Mouse (Mus musculus) liver, embryonic 14.5 days (tissue): Measurements from ENCODE around the gene Pbx2. TPM values are rescaled to one million over a fixed set of nuclear protein-coding genes. Genes with fewer than 3 reads are reported as not detected.
A peak's percentile ranks its signal among the peaks of the same experiment; 100 is the strongest.

Experiments
- ATAC-seq: fragments of 200-750 bp; cut with Nextera tagmentation; 2 replicates; pipeline ENCODE4 v1.8.0; 2017; ENCODE audit warnings: moderate number of reproducible peaks, mild to moderate bottlenecking, moderate library complexity; ENCODE audit not compliant: insufficient read depth
- DNase-seq, 3 experiments: peaks; one replicate each; pipeline ENCODE4 v3.0.0-alpha.2; 2012 to 2013; ENCODE audit warnings: low read depth in 3 of 3, low spot score in 3 of 3
- H3K27ac ChIP-seq: fragments of 300-500 bp; sonication (generic); 2 replicates; pipeline ENCODE4 v1.5.1; 2014; ENCODE audit warnings: moderate library complexity, mild to moderate bottlenecking, control low read depth, inconsistent platforms
- H3K27me3 ChIP-seq: fragments of 300-500 bp; sonication (generic); 2 replicates; pipeline ENCODE4 v1.6.1; 2014; ENCODE audit warnings: mild to moderate bottlenecking, low read length, moderate library complexity; ENCODE audit not compliant: control insufficient read depth, insufficient read depth
- H3K36me3 ChIP-seq: fragments of 300-500 bp; sonication (generic); replicated peaks from 2 replicates; pipeline ENCODE4 v1.6.1; 2014; ENCODE audit warnings: low read depth; ENCODE audit not compliant: control insufficient read depth, insufficient read depth
- H3K4me1 ChIP-seq, 2 experiments: fragments of 200-500 bp in 1 of 2; fragments of 300-500 bp in 1 of 2; sonication (generic) in 1 of 2; replicated peaks; 2 replicates each; pipeline ENCODE4 v1.6.1; 2012 to 2014; ENCODE audit warnings: antibody characterized with exemption in 1 of 2, inconsistent platforms in 1 of 2, low read length in 1 of 2; ENCODE audit not compliant: control insufficient read depth in 2 of 2, insufficient read depth in 2 of 2
- H3K4me2 ChIP-seq: fragments of 300-500 bp; sonication (generic); 2 replicates; pipeline ENCODE4 v1.6.1; 2014; ENCODE audit warnings: low read depth, mild to moderate bottlenecking, control low read depth, moderate library complexity
- H3K4me3 ChIP-seq, 2 experiments: fragments of 200-500 bp in 1 of 2; fragments of 300-500 bp in 1 of 2; sonication (generic) in 1 of 2; 2 replicates each; pipeline ENCODE4 v1.5.1; 2012 to 2014; ENCODE audit warnings: low read depth in 2 of 2, low read length in 2 of 2, mild to moderate bottlenecking in 2 of 2, control low read depth in 1 of 2, inconsistent platforms in 1 of 2, moderate library complexity in 1 of 2; ENCODE audit not compliant: insufficient read depth in 1 of 2
- H3K9ac ChIP-seq: fragments of 300-500 bp; sonication (generic); replicated peaks from 2 replicates; pipeline ENCODE4 v1.6.1; 2014; ENCODE audit warnings: mild to moderate bottlenecking, control low read depth, moderate library complexity
- H3K9me3 ChIP-seq: fragments of 300-500 bp; sonication (generic); 2 replicates; pipeline ENCODE4 v1.6.1; 2016; ENCODE audit warnings: low read length, mixed read lengths; ENCODE audit not compliant: control insufficient read depth
- CTCF ChIP-seq: IDR thresholded peaks from 2 replicates; pipeline ENCODE4 v1.5.1; 2016; ENCODE audit warnings: antibody characterized with exemption, low read depth, control low read depth
- EP300 ChIP-seq: IDR thresholded peaks from 2 replicates; pipeline ENCODE4 v1.6.1; 2016; ENCODE audit warnings: antibody characterized with exemption, low read depth
- WGBS: fragments of 180-500 bp; shearing (Covaris S2); extraction: QIAGEN DNeasy Blood & Tissue Kit; methylation state at CpG from one replicate; pipeline ENCODE4 v1.1.7; 2014; ENCODE audit not compliant: insufficient replicate concordance; 5-methylcytosine and 5-hydroxymethylcytosine counted together
- polyA plus RNA-seq, 2 experiments: library from polyadenylated mRNA; depleted of rRNA in 1 of 2; stranded (reverse) in 1 of 2; unstranded in 1 of 2; fragments of >200 nt; fragmentation: Nextera tagmentation in 1 of 2; extraction: Ambion mirVana in 1 of 2; gene quantifications; 2 replicates each; pipeline versions ENCODE4 v1.2.1 to v1.2.3; 2012 to 2014

Gene Pbx2
- polyA plus RNA-seq, 2 experiments = 2.7 to 22.7 TPM

DNA sequence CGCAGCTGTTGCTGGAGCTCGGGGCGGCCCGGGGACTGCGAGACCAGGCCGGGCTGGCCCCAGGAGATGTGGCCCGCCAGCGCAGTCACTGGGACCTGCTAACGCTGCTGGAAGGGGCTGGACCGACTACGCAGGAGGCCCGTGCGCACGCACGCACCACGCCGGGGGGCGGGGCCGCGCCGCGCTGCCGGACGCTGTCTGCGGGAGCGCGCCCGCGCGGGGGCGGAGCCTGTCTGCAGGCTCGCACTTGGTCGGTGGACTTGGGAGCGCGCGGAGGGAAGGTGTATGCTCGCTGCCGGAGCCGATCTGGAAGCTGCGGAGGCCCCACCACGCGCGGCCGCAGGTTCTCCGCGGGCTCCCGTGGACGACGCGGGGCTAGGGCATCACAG is 3.6 kb upstream of the Pbx2 start:
- Histone ChIP-seq H3K36me3 (no peaks in the 10 kb centered on the region), H3K9ac (peak overlapping the region; percentile 83), H3K9me3 (no peaks in the 10 kb centered on the region), H3K4me3 (peak overlapping the region; percentile 69), H3K4me2 (peak overlapping the region; percentile 89), H3K27me3 (no peaks in the 10 kb centered on the region), H3K27ac (peak overlapping the region; percentile 5; the same call in 1 of the 2 replicates), H3K4me1 (peaks cover 21 to 29% of the 10 kb centered on the region in 2 experiments)
- TF ChIP-seq EP300 (no peak), CTCF (no peak)
- WGBS = 0% methylated on average over 49 of the region's 50 CpGs
- DNase-seq (peak; percentile 85 to 89 (median 87)), ATAC-seq (peak; percentile 88)

DNA sequence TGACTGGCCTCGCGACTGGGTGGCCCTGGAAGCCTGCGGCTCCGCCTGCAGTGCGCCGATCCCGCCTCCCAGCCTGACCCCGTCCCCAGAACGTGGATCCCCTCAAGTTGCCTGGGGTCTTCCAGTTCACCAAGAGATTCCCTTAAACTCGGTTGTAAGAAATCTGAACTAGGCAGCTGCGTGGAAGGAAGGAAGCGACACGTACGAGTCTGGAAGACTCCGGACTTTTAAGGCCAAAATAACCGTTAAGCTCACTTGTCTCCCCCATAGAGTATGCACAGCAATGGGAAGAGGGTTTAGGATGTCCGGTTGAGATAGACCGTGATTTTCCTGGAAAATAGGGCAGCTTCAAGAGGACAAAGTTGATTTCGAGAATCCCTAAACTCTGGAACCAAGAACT is 3.3 kb upstream of the Pbx2 start:
- TF ChIP-seq CTCF (no peak), EP300 (no peak)
- Histone ChIP-seq H3K27me3 (no peaks in the 10 kb centered on the region), H3K4me3 (peak overlapping the region; percentile 69), H3K9me3 (no peaks in the 10 kb centered on the region), H3K4me1 (peaks cover 21 to 29% of the 10 kb centered on the region in 2 experiments), H3K4me2 (peak overlapping the region; percentile 89), H3K36me3 (no peaks in the 10 kb centered on the region), H3K27ac (peak overlapping the region; percentile 5; the same call in 1 of the 2 replicates), H3K9ac (peak overlapping the region; percentile 83)
- ATAC-seq (no peak), DNase-seq (no peak)
- WGBS = under 1% methylated on average over 19 of the region's 19 CpGs

DNA sequence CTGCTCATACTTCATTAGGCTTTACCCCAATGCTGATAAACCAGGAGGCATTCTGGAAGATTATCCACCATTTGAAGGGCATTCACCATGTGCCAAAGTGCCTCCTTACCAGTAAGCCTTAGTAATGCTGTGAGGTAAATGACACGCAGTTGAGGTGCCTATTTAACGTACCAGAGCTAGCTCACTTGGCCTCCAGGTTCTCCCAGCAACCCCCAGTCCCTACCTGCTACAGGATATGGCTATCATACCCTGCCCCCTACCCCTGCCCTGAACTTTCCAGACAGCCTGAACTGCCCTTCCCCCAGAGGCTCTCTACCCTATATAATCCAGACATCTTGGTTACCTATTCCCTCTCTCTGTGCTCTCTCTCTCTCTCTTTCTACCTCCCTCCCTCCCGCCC is 2.3 kb upstream of the Pbx2 start:
- H3K4me2 ChIP-seq = peak overlapping the region; percentile 89
- H3K9ac ChIP-seq = no peak overlapping the region
- H3K36me3 ChIP-seq = no peaks in the 10 kb centered on the region
- TF ChIP-seq CTCF (no peak), EP300 (no peak)
- 55% methylated on average over 3 of the region's 3 CpGs for WGBS
- DNase-seq (no peak), ATAC-seq (no peak)
- no peak overlapping the region for H3K4me3 ChIP-seq
- H3K9me3 ChIP-seq = no peaks in the 10 kb centered on the region
- H3K4me1 ChIP-seq = peaks cover 21 to 29% of the 10 kb centered on the region in 2 experiments
- no peaks in the 10 kb centered on the region for H3K27me3 ChIP-seq
- H3K27ac ChIP-seq = no peak overlapping the region

DNA sequence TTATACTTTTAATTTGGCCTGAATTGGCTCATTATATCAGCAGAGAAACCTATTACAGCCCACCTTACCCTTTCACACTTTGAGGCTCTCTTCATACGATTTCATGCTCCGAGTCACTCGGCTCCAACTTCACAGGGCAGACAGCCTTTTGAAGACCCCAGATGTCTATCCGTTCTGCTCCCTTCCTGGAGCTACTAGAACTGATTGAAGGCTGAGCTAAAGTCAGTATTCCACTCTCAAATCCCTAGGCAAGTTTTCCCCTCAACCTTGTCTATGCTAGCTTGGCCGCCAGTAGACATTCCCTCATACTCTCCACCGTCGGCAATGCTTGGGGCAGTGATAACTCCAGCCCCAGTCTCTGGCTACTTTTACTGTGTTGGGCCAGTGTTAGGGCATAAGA is 1.9 kb upstream of the Pbx2 start:
- Histone ChIP-seq H3K27me3 (no peaks in the 10 kb centered on the region), H3K36me3 (no peaks in the 10 kb centered on the region), H3K9me3 (no peaks in the 10 kb centered on the region), H3K4me1 (peaks cover 21 to 29% of the 10 kb centered on the region in 2 experiments), H3K27ac (no peak overlapping the region), H3K4me3 (no peak overlapping the region), H3K4me2 (peak overlapping the region; percentile 45), H3K9ac (no peak overlapping the region)
- no peak for DNase-seq
- ATAC-seq = no peak
- TF ChIP-seq CTCF (no peak), EP300 (no peak)
- WGBS = 30% methylated on average over 7 of the region's 7 CpGs

DNA sequence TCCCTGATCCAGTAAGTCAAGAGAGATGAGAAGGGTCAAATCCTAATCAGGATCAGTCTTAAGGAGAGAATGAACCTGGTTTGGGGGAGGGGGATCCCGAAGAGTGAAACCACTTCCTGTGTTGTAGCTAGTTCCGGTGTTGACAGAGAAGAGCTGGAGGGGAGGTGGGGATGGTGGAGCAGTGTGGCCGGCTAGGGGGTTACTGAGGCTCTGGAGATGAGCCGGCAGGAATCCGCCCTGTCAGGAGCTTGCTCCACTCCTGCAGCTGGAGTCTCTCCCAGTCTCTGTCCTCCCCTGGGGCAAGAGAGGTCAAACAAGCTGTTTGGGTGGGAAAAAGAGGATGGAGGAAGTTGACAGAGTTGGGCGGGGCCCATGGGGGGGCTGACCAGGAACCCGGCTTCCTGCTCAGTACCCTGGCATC is 1.4 kb upstream of the Pbx2 start, which contains the start of gene Gpsm3:
Gpsm3 (plus strand) TSS at position 126 of the 421 bp plus-strand sequence.
- TF ChIP-seq CTCF (no peak), EP300 (no peak)
- no peaks in the 10 kb centered on the region for H3K27me3 ChIP-seq
- DNase-seq (no peak), ATAC-seq (no peak)
- no peak within 1 kb of the TSS for H3K27ac ChIP-seq
- no peaks in the 10 kb centered on the region for H3K36me3 ChIP-seq
- no peak within 1 kb of the TSS for H3K9ac ChIP-seq
- H3K4me1 ChIP-seq = peaks cover 21 to 29% of the 10 kb centered on the region in 2 experiments
- peak within 1 kb of the TSS; percentile 3 to 34 for H3K4me3 ChIP-seq
- H3K9me3 ChIP-seq = no peaks in the 10 kb centered on the region
- peak within 1 kb of the TSS; percentile 89 for H3K4me2 ChIP-seq
- 5% methylated on average over 7 of the region's 7 CpGs for WGBS
